Mouse (Mus musculus) cortical plate, adult 2 months (tissue): ENCODE measurements around the gene Ubap1.

Source experiments
- CTCF ChIP-seq: fragments of 200-500 bp; IDR thresholded peaks from 2 replicates; pipeline ENCODE4 v1.5.1; 2011; ENCODE audit warnings: mild to moderate bottlenecking, control low read depth, low read length; ENCODE audit not compliant: insufficient read depth; ENCODE audit errors: extremely low read depth
- POLR2A ChIP-seq: fragments of 200-500 bp; IDR thresholded peaks from 2 replicates; pipeline ENCODE4 v1.6.1; 2011; ENCODE audit warnings: mild to moderate bottlenecking, low read length, control low read depth; ENCODE audit not compliant: insufficient read depth; ENCODE audit errors: extremely low read depth

- no peak for TF ChIP-seq CTCF
- no peak for TF ChIP-seq POLR2A
Measured at GRCm38 (mm10) chr4:41387755-41388469, 39.1 kb downstream of the Ubap1 start.
